Mouse (Mus musculus): Measurements from ENCODE around the gene Cnbd2.

DNA sequence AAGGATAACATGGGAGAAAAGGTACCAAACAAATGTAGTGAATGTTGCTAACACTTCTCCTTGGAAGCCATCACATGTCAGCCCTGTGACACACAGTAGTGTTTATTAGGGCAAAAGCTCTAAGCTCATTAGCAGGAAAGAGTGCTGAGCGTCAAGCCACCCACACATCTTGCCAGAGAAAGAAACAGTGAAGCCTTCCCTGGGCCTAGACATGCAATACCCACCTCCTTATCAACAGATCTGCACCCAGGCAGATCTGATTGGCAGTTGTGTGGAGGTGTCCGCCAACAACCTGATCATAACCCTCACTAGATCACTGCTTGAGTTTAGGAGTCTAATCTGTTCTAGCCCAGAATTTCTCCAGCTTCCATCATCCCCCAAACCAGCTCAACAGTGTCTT, 84.0 kb downstream of the Cnbd2 start:
- TF ChIP-seq GATA1 (IDR thresholded peaks at IDR 0.05; ENCODE audit: low read length) (no peak), TAL1 (IDR thresholded peaks at IDR 0.05; ENCODE audit: low read length) (no peak)

Data from erythroblast, embryonic 14.5 days (primary cell).